Mouse (Mus musculus) hindbrain, embryonic 14.5 days (tissue): ENCODE measurements around the gene Bsn. TPM values are rescaled to one million over a fixed set of nuclear protein-coding genes. Genes with fewer than 3 reads are reported as not detected.

Experiments used
- ATAC-seq: fragments of 200-750 bp; cut with Nextera tagmentation; 2 replicates; pipeline ENCODE4 v1.8.0; 2017; ENCODE audit warnings: moderate number of reproducible peaks, mild to moderate bottlenecking, moderate TSS enrichment, moderate library complexity; ENCODE audit not compliant: low FRiP score
- DNase-seq: peaks from one replicate; pipeline ENCODE4 v3.0.0-alpha.2; 2015; ENCODE audit warnings: low spot score
- H3K27ac ChIP-seq: fragments of 300-500 bp; sonication (generic); 2 replicates; pipeline ENCODE4 v1.5.1; 2014; ENCODE audit warnings: mild to moderate bottlenecking, moderate library complexity
- H3K27me3 ChIP-seq: fragments of 300-500 bp; sonication (generic); 2 replicates; pipeline ENCODE4 v1.6.1; 2014; ENCODE audit warnings: mild to moderate bottlenecking, low read length, mixed read lengths; ENCODE audit not compliant: control insufficient read depth, insufficient read depth
- H3K36me3 ChIP-seq: fragments of 300-500 bp; sonication (generic); replicated peaks from 2 replicates; pipeline ENCODE4 v1.6.1; 2014; ENCODE audit not compliant: control insufficient read depth, insufficient read depth
- H3K4me1 ChIP-seq: fragments of 300-500 bp; sonication (generic); replicated peaks from 2 replicates; pipeline ENCODE4 v1.6.1; 2014; ENCODE audit warnings: antibody characterized with exemption, low read length, mixed read lengths; ENCODE audit not compliant: control insufficient read depth, insufficient read depth
- H3K4me2 ChIP-seq: fragments of 300-500 bp; sonication (generic); replicated peaks from 2 replicates; pipeline ENCODE4 v1.6.1; 2014; ENCODE audit warnings: mild to moderate bottlenecking, moderate library complexity
- H3K4me3 ChIP-seq: fragments of 300-500 bp; sonication (generic); replicated peaks from 2 replicates; pipeline ENCODE4 v1.5.1; 2014; ENCODE audit warnings: mild to moderate bottlenecking, low read length
- H3K9ac ChIP-seq: fragments of 300-500 bp; sonication (generic); 2 replicates; pipeline ENCODE4 v1.6.1; 2014
- H3K9me3 ChIP-seq: fragments of 300-500 bp; sonication (generic); 2 replicates; pipeline ENCODE4 v1.6.1; 2016; ENCODE audit warnings: low read length; ENCODE audit not compliant: control insufficient read depth
- WGBS: fragments of 180-500 bp; shearing (Covaris S2); extraction: QIAGEN DNeasy Blood & Tissue Kit; methylation state at CpG from one replicate; pipeline ENCODE4 v1.1.7; 2014; 5-methylcytosine and 5-hydroxymethylcytosine counted together
- polyA plus RNA-seq: library from polyadenylated mRNA; unstranded; fragments of >200 nt; fragmentation: Nextera tagmentation; extraction: Ambion mirVana; gene quantifications from 2 replicates; pipeline ENCODE4 v1.2.1, GENCODE M21; 2014

Bsn gene
- polyA plus RNA-seq, 1 experiment from 2014 or later, result 15.4 TPM

DNA sequence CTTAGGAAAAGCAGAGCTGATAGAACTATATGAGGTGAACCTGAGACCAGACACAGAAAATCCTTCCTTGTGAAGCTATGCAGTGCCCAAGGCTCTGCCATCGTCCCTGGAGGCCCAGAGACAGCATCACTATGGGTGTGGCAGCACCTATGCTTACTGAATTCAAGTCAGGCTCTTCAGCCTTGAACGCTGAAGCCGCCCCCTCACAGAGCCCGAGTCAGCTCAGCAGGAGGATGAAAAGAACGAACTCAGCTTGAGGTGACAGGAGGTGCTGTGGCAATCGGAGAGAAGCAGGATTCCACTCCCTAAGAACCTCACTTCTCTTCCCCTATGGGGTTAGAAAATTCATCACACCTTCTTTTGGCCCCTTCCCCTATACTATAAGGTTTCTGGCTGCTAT lies 2.6 kb downstream of the Bsn start:
- H3K9me3 ChIP-seq, result no peaks in the 10 kb centered on the region
- H3K9ac ChIP-seq, result peak overlapping the region; percentile 28; the same call in 1 of the 2 replicates
- H3K4me3 ChIP-seq, result no peak overlapping the region
- peak overlapping the region; percentile 71 for H3K4me2 ChIP-seq
- no peak overlapping the region for H3K27ac ChIP-seq
- WGBS, result 41% methylated on average over 6 of the region's 6 CpGs
- peaks cover 15% of the 10 kb centered on the region for H3K36me3 ChIP-seq
- DNase-seq (no peak), ATAC-seq (no peak)
- H3K4me1 ChIP-seq, result peaks cover 21% of the 10 kb centered on the region
- H3K27me3 ChIP-seq, result no peaks in the 10 kb centered on the region

DNA sequence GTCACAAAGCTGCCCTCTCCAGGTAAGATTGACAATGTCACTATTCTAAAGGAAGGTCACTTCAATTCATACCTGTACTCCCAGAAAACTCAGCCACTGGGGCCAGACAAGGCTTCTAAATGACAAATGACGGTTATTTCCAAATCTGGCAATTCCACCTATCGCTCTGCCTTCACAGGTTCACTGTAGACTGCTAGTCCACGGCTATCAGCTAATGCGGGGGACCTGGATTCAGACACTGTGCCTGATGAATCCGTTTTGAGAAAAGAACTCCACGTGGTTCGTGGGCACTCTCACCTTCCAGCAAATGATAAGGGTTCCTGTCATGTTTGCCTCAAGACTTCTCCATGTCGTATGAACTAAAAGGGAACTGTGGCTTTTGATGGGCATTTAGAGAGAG lies 4.4 kb downstream of the Bsn start:
- H3K4me2 ChIP-seq, result no peak overlapping the region
- no peak overlapping the region for H3K4me3 ChIP-seq
- H3K27me3 ChIP-seq, result no peaks in the 10 kb centered on the region
- H3K9me3 ChIP-seq, result no peaks in the 10 kb centered on the region
- H3K9ac ChIP-seq, result no peak overlapping the region
- ATAC-seq (no peak), DNase-seq (no peak)
- peaks cover 21% of the 10 kb centered on the region for H3K4me1 ChIP-seq
- no peak overlapping the region for H3K27ac ChIP-seq
- WGBS, result 88% methylated on average over 8 of the region's 8 CpGs
- peaks cover 15% of the 10 kb centered on the region for H3K36me3 ChIP-seq

DNA sequence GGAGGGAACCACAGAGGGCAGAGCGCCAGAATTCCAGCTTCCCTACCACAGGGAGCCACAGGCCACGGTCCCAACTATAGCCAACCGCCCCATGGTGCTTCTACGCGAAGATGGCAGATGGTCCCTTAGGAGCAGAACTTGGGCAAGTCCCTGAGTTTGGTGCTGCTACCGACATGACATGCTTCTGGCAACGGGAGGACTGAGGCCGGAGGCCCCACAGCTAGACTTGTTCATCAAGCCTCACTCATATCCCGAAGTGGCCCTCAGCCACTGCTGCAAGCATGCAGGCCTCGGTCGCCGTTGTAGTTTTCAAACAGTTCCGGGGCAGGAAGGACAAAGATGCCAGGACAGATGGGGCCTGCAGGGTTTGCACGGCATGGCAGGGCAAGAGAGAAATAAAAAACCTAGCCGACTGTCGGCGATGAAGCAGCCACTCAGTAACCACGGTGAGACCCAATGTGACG lies 6.6 kb downstream of the Bsn start:
- no peak for DNase-seq
- peaks cover 15% of the 10 kb centered on the region for H3K36me3 ChIP-seq
- ATAC-seq, result no peak
- no peak overlapping the region for H3K27ac ChIP-seq
- no peak overlapping the region for H3K4me3 ChIP-seq
- H3K27me3 ChIP-seq, result no peaks in the 10 kb centered on the region
- no peaks in the 10 kb centered on the region for H3K9me3 ChIP-seq
- WGBS, result 92% methylated on average over 19 of the region's 19 CpGs
- H3K4me2 ChIP-seq, result no peak overlapping the region
- peaks cover 10% of the 10 kb centered on the region for H3K4me1 ChIP-seq
- H3K9ac ChIP-seq, result no peak overlapping the region

DNA sequence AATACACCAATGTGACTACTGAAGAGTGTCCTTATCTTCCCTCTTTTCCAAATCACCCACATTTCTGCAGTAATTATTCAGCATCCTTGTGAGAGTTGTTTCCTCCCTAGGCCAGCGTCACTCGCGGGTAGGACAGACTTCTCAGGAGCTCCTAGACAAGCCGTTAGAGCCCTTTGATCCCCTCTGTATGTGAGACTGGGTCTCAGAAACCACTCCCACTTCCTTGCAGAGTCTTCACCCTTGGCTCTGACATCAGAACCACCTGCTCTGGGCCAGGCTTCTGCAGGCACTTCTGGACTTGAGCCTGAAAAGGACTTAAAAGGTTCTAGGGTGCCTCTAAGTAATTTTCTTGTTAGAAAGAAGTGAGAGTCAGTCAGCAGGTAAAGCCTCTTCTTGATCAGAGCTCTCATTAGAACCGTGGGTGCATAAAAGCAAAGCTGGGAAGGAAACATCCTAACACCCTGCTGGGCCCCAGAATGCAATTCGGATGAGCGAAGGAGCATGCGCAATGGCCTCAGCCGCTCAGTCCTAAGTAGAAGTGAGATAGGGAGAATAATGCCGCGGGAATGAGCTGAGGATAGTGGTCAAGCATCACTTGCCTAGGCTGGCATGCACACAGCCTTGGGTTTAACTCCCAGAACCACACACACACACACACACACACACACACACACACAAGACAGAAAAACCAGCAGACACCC lies 7.2 kb downstream of the Bsn start:
- no peak for ATAC-seq
- no peaks in the 10 kb centered on the region for H3K27me3 ChIP-seq
- no peak overlapping the region for H3K4me2 ChIP-seq
- H3K9me3 ChIP-seq, result no peaks in the 10 kb centered on the region
- no peak overlapping the region for H3K9ac ChIP-seq
- 77% methylated on average over 11 of the region's 11 CpGs for WGBS
- H3K36me3 ChIP-seq, result peaks cover 14% of the 10 kb centered on the region
- DNase-seq, result no peak
- peaks cover 4% of the 10 kb centered on the region; the same call in 1 of the 2 replicates for H3K4me1 ChIP-seq
- H3K4me3 ChIP-seq, result no peak overlapping the region
- no peak overlapping the region for H3K27ac ChIP-seq

DNA sequence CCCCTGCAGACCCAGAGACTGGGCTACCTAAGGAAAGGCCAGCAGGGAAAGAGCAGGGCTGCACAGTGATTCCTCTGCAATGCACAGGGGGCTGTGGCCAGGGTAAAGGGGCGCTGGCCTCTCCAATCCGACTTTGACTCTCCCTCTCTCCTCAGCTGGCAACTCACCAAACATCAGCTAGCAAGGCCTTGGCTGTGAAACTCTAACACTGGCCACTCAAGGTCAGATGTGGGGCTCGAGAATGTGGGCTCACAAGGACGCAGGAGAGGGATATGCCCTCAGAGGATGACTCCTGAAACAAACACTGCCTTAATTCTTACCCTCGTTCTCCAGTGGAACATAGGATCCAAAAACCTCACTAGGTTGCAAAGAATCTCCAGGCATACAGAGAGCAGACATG lies 11.8 kb downstream of the Bsn start:
- ATAC-seq (no peak), DNase-seq (no peak)
- Histone ChIP-seq H3K4me1 (no peaks in the 10 kb centered on the region; the same call in 1 of the 2 replicates), H3K27ac (no peak overlapping the region), H3K27me3 (no peaks in the 10 kb centered on the region), H3K4me2 (no peak overlapping the region), H3K9me3 (no peaks in the 10 kb centered on the region), H3K4me3 (no peak overlapping the region), H3K36me3 (no peaks in the 10 kb centered on the region), H3K9ac (no peak overlapping the region)
- 87% methylated on average over 5 of the region's 5 CpGs for WGBS

DNA sequence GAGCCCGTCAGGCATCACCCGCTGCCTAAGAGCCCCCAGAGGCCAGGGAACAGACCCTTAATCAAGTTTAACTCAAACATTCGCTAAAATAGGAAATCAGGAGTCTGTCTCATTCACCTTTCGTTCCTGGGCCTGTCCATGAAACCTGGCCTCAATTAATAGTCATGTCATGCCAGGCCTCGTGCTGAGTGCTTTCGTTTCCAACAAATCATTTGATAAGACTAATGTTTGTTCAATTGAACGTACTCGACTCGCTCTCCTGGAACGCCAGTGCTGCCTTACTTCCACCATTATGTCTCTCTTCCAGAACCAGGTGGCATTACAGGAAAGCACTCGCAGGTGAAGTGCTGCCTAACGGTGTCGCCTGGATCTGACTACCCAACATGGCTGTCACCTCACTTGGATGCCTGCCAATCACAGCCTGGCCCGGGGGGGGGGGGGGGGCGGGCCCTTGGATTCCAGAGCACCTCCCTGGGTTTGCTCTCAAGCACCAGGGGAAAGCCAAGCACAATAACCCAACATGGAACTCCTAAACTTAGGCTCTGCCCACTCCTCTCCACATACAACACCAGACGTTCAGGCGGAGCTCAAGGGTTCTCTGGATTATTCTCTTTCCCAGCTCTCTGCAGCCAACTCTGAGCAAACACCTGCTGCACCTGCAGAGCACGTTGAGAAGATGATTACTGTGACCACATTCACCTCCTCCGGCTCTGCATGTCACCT lies 14.9 kb downstream of the Bsn start:
- H3K4me2 ChIP-seq, result no peak overlapping the region
- no peaks in the 10 kb centered on the region for H3K36me3 ChIP-seq
- WGBS, result 73% methylated on average over 19 of the region's 19 CpGs
- no peak for ATAC-seq
- DNase-seq, result no peak
- H3K9me3 ChIP-seq, result no peaks in the 10 kb centered on the region
- H3K27me3 ChIP-seq, result no peaks in the 10 kb centered on the region
- no peak overlapping the region for H3K27ac ChIP-seq
- peaks cover 4% of the 10 kb centered on the region; the same call in 1 of the 2 replicates for H3K4me1 ChIP-seq
- H3K4me3 ChIP-seq, result no peak overlapping the region
- no peak overlapping the region for H3K9ac ChIP-seq

DNA sequence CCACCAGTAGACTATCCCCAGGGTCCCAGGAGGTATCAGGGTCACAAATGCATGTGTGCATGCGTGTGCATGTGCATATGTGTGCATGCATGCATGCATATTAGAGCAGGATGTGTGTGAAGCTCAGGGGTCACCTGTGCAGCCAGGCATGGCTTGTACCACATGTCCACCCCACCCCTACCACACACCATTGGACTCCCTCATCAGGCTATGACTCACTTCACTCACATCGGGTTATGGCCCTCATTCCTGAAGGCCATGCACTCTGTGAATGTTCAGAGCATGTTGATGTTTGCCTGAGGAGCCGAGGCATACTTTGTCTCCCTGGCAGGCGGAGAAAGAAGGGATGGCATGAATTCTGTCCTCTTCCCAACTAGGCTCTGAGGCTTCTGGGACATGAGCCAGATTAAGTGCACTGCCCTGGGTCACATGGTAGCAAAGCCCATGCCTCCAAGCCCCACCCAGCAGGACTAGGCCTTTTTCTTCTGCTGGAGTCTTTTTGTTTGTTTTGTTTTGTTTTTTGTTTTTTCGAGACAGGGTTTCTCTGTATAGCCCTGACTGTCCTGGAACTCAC lies 17.3 kb downstream of the Bsn start:
- no peak overlapping the region for H3K4me3 ChIP-seq
- H3K9me3 ChIP-seq, result 0 out of 2 replicates have a peak, but pooled peaks cover 4% of the 10 kb centered on the region
- no peak overlapping the region for H3K27ac ChIP-seq
- H3K4me1 ChIP-seq, result peaks cover 4% of the 10 kb centered on the region; the same call in 1 of the 2 replicates
- ATAC-seq (no peak), DNase-seq (no peak)
- no peaks in the 10 kb centered on the region; the same call in 1 of the 2 replicates for H3K36me3 ChIP-seq
- no peaks in the 10 kb centered on the region for H3K27me3 ChIP-seq
- WGBS, result 83% methylated on average over 5 of the region's 5 CpGs
- H3K9ac ChIP-seq, result no peak overlapping the region
- H3K4me2 ChIP-seq, result no peak overlapping the region

DNA sequence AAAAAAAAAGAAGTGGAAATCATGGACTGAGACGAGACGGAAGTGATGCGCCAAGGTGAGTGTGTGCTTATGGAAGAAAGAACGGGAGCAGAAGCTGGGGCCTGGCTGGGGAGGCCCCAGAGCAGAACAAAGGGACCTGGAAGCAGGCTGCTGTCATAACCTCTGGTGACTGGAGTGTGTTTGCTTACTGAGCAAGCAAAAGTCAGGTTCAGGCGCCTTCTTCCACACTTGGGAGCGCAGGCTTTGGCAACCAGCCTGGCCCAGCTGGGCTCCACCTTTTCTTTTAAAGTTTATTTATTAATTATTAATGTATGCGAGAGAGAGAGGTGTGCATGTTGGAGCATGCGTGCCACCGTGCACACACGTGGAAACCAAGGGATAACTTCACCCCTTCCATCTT lies 20.4 kb downstream of the Bsn start:
- Histone ChIP-seq H3K9ac (no peak overlapping the region), H3K27ac (no peak overlapping the region), H3K9me3 (0 out of 2 replicates have a peak, but pooled peaks cover 4% of the 10 kb centered on the region), H3K4me2 (no peak overlapping the region), H3K4me3 (no peak overlapping the region), H3K4me1 (0 out of 2 replicates have a peak, but pooled peaks cover 4% of the 10 kb centered on the region), H3K36me3 (no peaks in the 10 kb centered on the region; the same call in 1 of the 2 replicates), H3K27me3 (no peaks in the 10 kb centered on the region)
- 81% methylated on average over 10 of the region's 10 CpGs for WGBS
- DNase-seq (no peak), ATAC-seq (no peak)

DNA sequence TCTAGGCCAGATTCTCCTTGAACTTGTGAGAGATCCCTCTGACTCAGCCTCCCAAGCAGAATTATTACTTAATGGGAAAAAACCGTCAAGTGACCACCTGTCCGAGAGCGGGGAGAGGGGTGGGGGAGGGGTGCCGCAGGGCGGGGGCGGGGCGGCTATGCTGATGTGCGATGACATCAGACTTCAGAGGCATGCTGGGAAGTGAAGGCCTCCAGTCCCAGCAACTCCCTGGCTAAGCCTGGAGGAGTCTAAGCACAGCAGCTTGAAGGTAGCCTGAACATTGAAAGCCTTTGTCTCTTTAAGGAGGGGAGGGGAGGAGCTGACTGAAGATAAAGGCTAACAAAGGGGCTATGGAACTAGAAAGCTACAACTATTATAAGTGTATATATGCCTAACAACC lies 25.0 kb downstream of the Bsn start:
- no peaks in the 10 kb centered on the region for H3K27me3 ChIP-seq
- ATAC-seq (no peak), DNase-seq (no peak)
- no peaks in the 10 kb centered on the region for H3K4me1 ChIP-seq
- no peak overlapping the region for H3K4me3 ChIP-seq
- H3K9me3 ChIP-seq, result 0 out of 2 replicates have a peak, but pooled peaks cover 4% of the 10 kb centered on the region
- H3K36me3 ChIP-seq, result no peaks in the 10 kb centered on the region; the same call in none of the 2 replicates
- no peak overlapping the region for H3K9ac ChIP-seq
- H3K4me2 ChIP-seq, result no peak overlapping the region
- 42% methylated on average over 8 of the region's 8 CpGs for WGBS
- H3K27ac ChIP-seq, result no peak overlapping the region
